Mouse (Mus musculus): ENCODE measurements at regions not wholly inside any gene's neighbourhood (a gene's known extent, or its start where the extent isn't known, plus 50 kb on each side); places are given as distances from the start of the nearest gene placed in this dataset.

DNA sequence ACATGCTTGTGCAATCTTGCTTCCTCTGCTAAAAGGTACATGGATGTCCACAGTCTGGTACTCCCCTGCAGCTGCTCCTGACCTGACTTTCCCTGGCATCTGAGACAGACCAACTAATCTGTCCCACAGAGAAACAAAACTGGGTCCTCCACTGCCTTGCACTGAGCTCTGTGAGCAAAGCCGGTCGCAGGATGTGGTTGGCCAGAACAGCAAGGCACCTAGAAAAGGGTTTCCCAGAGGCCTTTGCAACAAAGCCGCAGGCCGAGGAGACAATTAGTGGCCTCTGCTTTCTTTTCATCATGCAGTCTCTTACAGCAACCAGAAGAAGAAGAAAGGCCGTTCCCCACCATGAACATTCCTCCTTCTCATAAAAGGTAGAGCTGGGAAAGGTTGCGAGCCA lies 246.1 kb downstream of the 3110018I06Rik start:
- H3K4me2 ChIP-seq (replicated peaks; ENCODE audit: low read depth, low read length): no peak overlapping the region
- no peaks in the 10 kb centered on the region for H3K27me3 ChIP-seq (ENCODE audit: control insufficient read depth, insufficient read depth, low read length)
- H3K27ac ChIP-seq (ENCODE audit: low read length): no peak overlapping the region
- peaks cover 4% of the 10 kb centered on the region; the same call in 1 of the 2 replicates for H3K9me3 ChIP-seq (ENCODE audit: control insufficient read depth, low read depth, low read length)
- H3K36me3 ChIP-seq (ENCODE audit: control insufficient read depth, insufficient read depth, low read length): no peaks in the 10 kb centered on the region
- H3K4me3 ChIP-seq (ENCODE audit: low read depth, low read length): no peak overlapping the region
- no peak for ATAC-seq (ENCODE audit: insufficient number of reproducible peaks, insufficient read depth, low FRiP score, low read depth)
- 92% methylated on average over 6 of the region's 6 CpGs for WGBS
- no peak overlapping the region for H3K9ac ChIP-seq (replicated peaks; ENCODE audit: low read depth, low read length)
- no peaks in the 10 kb centered on the region for H3K4me1 ChIP-seq (ENCODE audit: control insufficient read depth, insufficient read depth, low read length)

DNA sequence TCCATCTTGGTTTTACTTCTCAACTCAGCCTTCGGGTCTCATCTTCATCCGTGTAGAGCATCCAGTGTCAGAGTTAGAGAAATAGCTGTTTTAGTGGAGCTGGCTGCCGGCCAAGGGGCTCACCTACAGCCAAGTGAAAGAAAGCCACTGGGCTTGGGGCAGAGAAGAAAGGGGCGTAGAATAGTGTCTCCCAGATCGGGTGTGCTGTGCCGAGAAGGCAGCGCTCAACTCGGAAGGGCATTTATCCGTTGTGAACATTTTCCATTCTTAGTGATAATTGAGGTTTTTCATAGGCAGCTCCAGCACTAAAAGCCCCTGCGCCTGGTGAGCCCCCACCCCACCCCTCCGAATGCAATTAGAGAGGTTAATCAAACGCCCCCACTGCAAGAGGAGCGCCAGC lies 254.2 kb downstream of the 3110018I06Rik start:
- Histone ChIP-seq H3K4me1 (ENCODE audit: control insufficient read depth, insufficient read depth, low read length) (no peaks in the 10 kb centered on the region), H3K27ac (ENCODE audit: low read length) (no peak overlapping the region), H3K27me3 (ENCODE audit: control insufficient read depth, insufficient read depth, low read length) (no peaks in the 10 kb centered on the region), H3K4me2 (replicated peaks; ENCODE audit: low read depth, low read length) (no peak overlapping the region), H3K9ac (replicated peaks; ENCODE audit: low read depth, low read length) (no peak overlapping the region), H3K36me3 (ENCODE audit: control insufficient read depth, insufficient read depth, low read length) (no peaks in the 10 kb centered on the region), H3K4me3 (ENCODE audit: low read depth, low read length) (no peak overlapping the region), H3K9me3 (ENCODE audit: control insufficient read depth, low read depth, low read length) (no peaks in the 10 kb centered on the region)
- no peak for ATAC-seq (ENCODE audit: insufficient number of reproducible peaks, insufficient read depth, low FRiP score, low read depth)
- WGBS: 62% methylated on average over 13 of the region's 13 CpGs

GRCm38 (mm10) chr12:107744822-107745221 lies 256.4 kb downstream of the 3110018I06Rik start:
- H3K4me2 ChIP-seq (replicated peaks; ENCODE audit: low read depth, low read length): no peak overlapping the region
- 85% methylated on average over 8 of the region's 8 CpGs for WGBS
- H3K4me3 ChIP-seq (ENCODE audit: low read depth, low read length): no peak overlapping the region
- no peaks in the 10 kb centered on the region for H3K9me3 ChIP-seq (ENCODE audit: control insufficient read depth, low read depth, low read length)
- no peak overlapping the region for H3K9ac ChIP-seq (replicated peaks; ENCODE audit: low read depth, low read length)
- H3K4me1 ChIP-seq (ENCODE audit: control insufficient read depth, insufficient read depth, low read length): no peaks in the 10 kb centered on the region
- no peak overlapping the region for H3K27ac ChIP-seq (ENCODE audit: low read length)
- no peaks in the 10 kb centered on the region for H3K36me3 ChIP-seq (ENCODE audit: control insufficient read depth, insufficient read depth, low read length)
- H3K27me3 ChIP-seq (ENCODE audit: control insufficient read depth, insufficient read depth, low read length): no peaks in the 10 kb centered on the region
- ATAC-seq (ENCODE audit: insufficient number of reproducible peaks, insufficient read depth, low FRiP score, low read depth): no peak

GRCm38 (mm10) chr12:107748481-107749380 lies 254.7 kb downstream of the Bcl11b start:
- WGBS: 59% methylated on average over 18 of the region's 18 CpGs
- no peak for ATAC-seq (ENCODE audit: insufficient number of reproducible peaks, insufficient read depth, low FRiP score, low read depth)
- Histone ChIP-seq H3K27ac (ENCODE audit: low read length) (no peak overlapping the region), H3K27me3 (ENCODE audit: control insufficient read depth, insufficient read depth, low read length) (no peaks in the 10 kb centered on the region), H3K4me3 (ENCODE audit: low read depth, low read length) (no peak overlapping the region), H3K9me3 (ENCODE audit: control insufficient read depth, low read depth, low read length) (no peaks in the 10 kb centered on the region), H3K9ac (replicated peaks; ENCODE audit: low read depth, low read length) (no peak overlapping the region), H3K4me1 (ENCODE audit: control insufficient read depth, insufficient read depth, low read length) (peaks cover 8% of the 10 kb centered on the region; the same call in 1 of the 2 replicates), H3K4me2 (replicated peaks; ENCODE audit: low read depth, low read length) (no peak overlapping the region), H3K36me3 (ENCODE audit: control insufficient read depth, insufficient read depth, low read length) (no peaks in the 10 kb centered on the region)

DNA sequence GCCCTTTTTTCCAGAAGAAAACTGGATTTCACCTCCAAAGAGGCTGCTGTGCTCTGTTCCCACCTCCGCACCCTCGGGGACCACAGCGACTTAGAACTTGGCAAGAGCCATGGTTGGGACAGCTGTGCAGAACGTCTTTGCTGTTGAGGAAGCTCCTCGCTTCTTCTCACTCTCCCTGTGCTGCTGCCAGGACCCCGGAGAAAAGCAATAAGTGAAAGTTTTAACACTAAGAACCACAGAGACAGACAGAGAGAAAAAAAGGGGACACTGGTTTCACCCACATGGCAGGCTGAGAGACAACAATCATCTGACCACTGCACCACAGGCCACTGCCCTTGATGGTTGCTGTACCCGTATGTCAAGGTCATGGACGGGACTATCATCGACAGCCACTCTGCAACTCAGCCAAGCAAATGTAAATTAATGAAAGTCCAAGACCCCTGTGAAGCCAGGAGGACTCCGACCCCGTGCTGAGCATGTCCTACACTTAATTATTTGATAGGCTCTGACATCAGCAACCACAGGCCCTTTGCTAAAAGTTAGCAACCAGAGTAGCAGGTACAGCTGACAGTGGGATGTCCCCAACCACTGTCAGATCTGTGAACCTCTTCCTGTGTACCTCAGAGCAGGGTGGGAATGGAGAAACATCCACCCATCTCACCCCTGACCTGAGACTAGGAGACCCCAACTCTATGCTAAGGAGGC lies 253.9 kb downstream of the Bcl11b start:
- no peak overlapping the region for H3K4me2 ChIP-seq (replicated peaks; ENCODE audit: low read depth, low read length)
- no peaks in the 10 kb centered on the region for H3K9me3 ChIP-seq (ENCODE audit: control insufficient read depth, low read depth, low read length)
- H3K36me3 ChIP-seq (ENCODE audit: control insufficient read depth, insufficient read depth, low read length): no peaks in the 10 kb centered on the region
- H3K4me1 ChIP-seq (ENCODE audit: control insufficient read depth, insufficient read depth, low read length): peaks cover 8% of the 10 kb centered on the region; the same call in 1 of the 2 replicates
- no peaks in the 10 kb centered on the region for H3K27me3 ChIP-seq (ENCODE audit: control insufficient read depth, insufficient read depth, low read length)
- no peak overlapping the region for H3K9ac ChIP-seq (replicated peaks; ENCODE audit: low read depth, low read length)
- WGBS: 68% methylated on average over 11 of the region's 11 CpGs
- H3K27ac ChIP-seq (ENCODE audit: low read length): no peak overlapping the region
- no peak for ATAC-seq (ENCODE audit: insufficient number of reproducible peaks, insufficient read depth, low FRiP score, low read depth)
- H3K4me3 ChIP-seq (ENCODE audit: low read depth, low read length): no peak overlapping the region

DNA sequence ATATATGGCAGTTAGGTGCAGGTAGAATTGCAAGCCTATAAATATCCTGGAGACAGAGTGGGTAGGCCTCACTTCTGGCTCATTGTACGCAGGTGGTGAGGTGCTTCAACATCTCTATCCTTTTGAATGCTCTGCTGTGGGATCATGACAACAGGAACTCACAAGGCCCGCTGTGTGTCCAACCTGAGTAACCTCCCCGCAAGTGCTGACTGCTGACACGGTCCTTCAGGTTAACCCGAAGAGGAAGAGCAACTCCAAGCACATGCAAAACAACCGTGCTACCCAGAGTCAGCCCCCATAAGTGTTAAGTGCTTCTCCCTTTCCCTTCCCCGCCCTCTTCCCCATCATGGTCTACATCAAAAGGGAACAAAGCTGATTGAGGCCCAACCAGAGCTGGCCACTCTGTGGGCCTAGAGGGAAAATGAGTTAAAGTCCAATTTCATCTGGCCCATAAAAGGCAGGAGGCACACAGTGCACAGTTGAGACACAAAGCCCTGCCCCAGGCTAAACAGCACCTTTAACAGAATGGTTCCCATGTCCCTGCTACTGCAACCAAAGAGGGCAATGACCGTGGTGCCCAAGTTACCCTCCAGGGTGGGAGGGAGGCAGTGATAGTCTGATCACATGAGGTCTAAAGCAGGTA lies 253.0 kb downstream of the Bcl11b start:
- Histone ChIP-seq H3K27ac (ENCODE audit: low read length) (no peak overlapping the region), H3K4me1 (ENCODE audit: control insufficient read depth, insufficient read depth, low read length) (peaks cover 8% of the 10 kb centered on the region; the same call in 1 of the 2 replicates), H3K4me3 (ENCODE audit: low read depth, low read length) (no peak overlapping the region), H3K27me3 (ENCODE audit: control insufficient read depth, insufficient read depth, low read length) (no peaks in the 10 kb centered on the region), H3K9me3 (ENCODE audit: control insufficient read depth, low read depth, low read length) (no peaks in the 10 kb centered on the region), H3K4me2 (replicated peaks; ENCODE audit: low read depth, low read length) (no peak overlapping the region), H3K36me3 (ENCODE audit: control insufficient read depth, insufficient read depth, low read length) (no peaks in the 10 kb centered on the region), H3K9ac (replicated peaks; ENCODE audit: low read depth, low read length) (no peak overlapping the region)
- no peak for ATAC-seq (ENCODE audit: insufficient number of reproducible peaks, insufficient read depth, low FRiP score, low read depth)
- WGBS: 90% methylated on average over 8 of the region's 8 CpGs

DNA sequence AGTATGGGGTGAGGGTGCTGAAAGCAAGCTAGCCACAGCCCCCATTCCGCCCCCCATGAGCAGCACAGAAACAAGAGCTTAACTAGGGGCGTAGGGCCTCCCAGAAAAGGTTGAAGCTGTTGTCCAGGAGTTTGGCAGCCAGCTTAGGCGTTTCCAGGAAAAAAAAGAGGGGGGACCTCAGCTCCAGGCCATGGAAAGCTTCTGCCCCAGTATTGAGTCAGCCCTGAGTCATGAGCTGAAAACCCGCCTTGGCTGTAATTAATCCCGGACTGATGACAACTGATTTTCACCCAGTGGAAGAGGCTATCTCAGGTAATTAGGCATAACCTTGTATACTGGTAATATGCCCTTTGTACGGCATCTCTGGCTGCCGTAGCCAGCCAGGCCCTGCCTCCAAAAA lies 251.3 kb downstream of the Bcl11b start:
- Histone ChIP-seq H3K9ac (replicated peaks; ENCODE audit: low read depth, low read length) (no peak overlapping the region), H3K27me3 (ENCODE audit: control insufficient read depth, insufficient read depth, low read length) (no peaks in the 10 kb centered on the region), H3K4me1 (ENCODE audit: control insufficient read depth, insufficient read depth, low read length) (peaks cover 15% of the 10 kb centered on the region; the same call in 1 of the 2 replicates), H3K9me3 (ENCODE audit: control insufficient read depth, low read depth, low read length) (no peaks in the 10 kb centered on the region), H3K4me2 (replicated peaks; ENCODE audit: low read depth, low read length) (no peak overlapping the region), H3K36me3 (ENCODE audit: control insufficient read depth, insufficient read depth, low read length) (no peaks in the 10 kb centered on the region), H3K27ac (ENCODE audit: low read length) (no peak overlapping the region), H3K4me3 (ENCODE audit: low read depth, low read length) (no peak overlapping the region)
- 0 out of 2 replicates have a peak, but pooled peaks have one; percentile 34 for ATAC-seq (ENCODE audit: insufficient number of reproducible peaks, insufficient read depth, low FRiP score, low read depth)
- 56% methylated on average over 7 of the region's 7 CpGs for whole genome bisulfite sequencing

- H3K9me3 ChIP-seq (ENCODE audit: control insufficient read depth, low read depth, low read length): no peaks in the 10 kb centered on the region
- 23% methylated on average over 8 of the region's 8 CpGs for WGBS
- H3K4me3 ChIP-seq (ENCODE audit: low read depth, low read length): no peak overlapping the region
- ATAC-seq (ENCODE audit: insufficient number of reproducible peaks, insufficient read depth, low FRiP score, low read depth): no peak
- H3K4me2 ChIP-seq (replicated peaks; ENCODE audit: low read depth, low read length): no peak overlapping the region
- no peak overlapping the region; the same call in 1 of the 2 replicates for H3K27ac ChIP-seq (ENCODE audit: low read length)
- peaks cover 15% of the 10 kb centered on the region; the same call in 1 of the 2 replicates for H3K4me1 ChIP-seq (ENCODE audit: control insufficient read depth, insufficient read depth, low read length)
- H3K27me3 ChIP-seq (ENCODE audit: control insufficient read depth, insufficient read depth, low read length): no peaks in the 10 kb centered on the region
- no peak overlapping the region for H3K9ac ChIP-seq (replicated peaks; ENCODE audit: low read depth, low read length)
- no peaks in the 10 kb centered on the region for H3K36me3 ChIP-seq (ENCODE audit: control insufficient read depth, insufficient read depth, low read length)
Observed at GRCm38 (mm10) chr12:107752587-107752986, 250.8 kb downstream of the Bcl11b start.

Measured in stomach, embryonic 14.5 days (tissue).